Mouse (Mus musculus) E14TG2a.4 (cell line): ENCODE data around the gene Inpp5f.
"Not testable (repeated sequence)": the region's sequence is repeated elsewhere in the genome, so short reads cannot be mapped to it uniquely, and the experiment has no call there.

ENCODE experiments used
- H3K27me3 ChIP-seq: 2 replicates; pipeline ENCODE4 v1.6.1; 2014; ENCODE audit warnings: low read length, control low read depth; ENCODE audit not compliant: insufficient read depth
- H3K36me3 ChIP-seq: 2 replicates; pipeline ENCODE4 v1.6.1; 2014; ENCODE audit warnings: low read length, control low read depth; ENCODE audit not compliant: insufficient read depth
- H3K4me1 ChIP-seq: replicated peaks from 2 replicates; pipeline ENCODE4 v1.6.1; 2014; ENCODE audit warnings: low read depth, low read length, control low read depth
- H3K4me3 ChIP-seq: replicated peaks from 2 replicates; pipeline ENCODE4 v1.5.1; 2014; ENCODE audit warnings: mild to moderate bottlenecking, low read length
- H3K9me3 ChIP-seq: 2 replicates; pipeline ENCODE4 v1.6.1; 2014; ENCODE audit warnings: low read length, control low read depth
- CTCF ChIP-seq: conservative IDR thresholded peaks from 2 replicates; pipeline ENCODE4 v1.5.1; 2014; ENCODE audit warnings: low read length
- NANOG ChIP-seq: IDR thresholded peaks from 2 replicates; pipeline ENCODE4 v1.6.1; 2014; ENCODE audit warnings: borderline replicate concordance, low read length, mixed read lengths
- POU5F1 ChIP-seq: IDR thresholded peaks from 2 replicates; pipeline ENCODE4 v1.6.1; 2014; ENCODE audit warnings: low read length, borderline replicate concordance

Gene Inpp5f

DNA sequence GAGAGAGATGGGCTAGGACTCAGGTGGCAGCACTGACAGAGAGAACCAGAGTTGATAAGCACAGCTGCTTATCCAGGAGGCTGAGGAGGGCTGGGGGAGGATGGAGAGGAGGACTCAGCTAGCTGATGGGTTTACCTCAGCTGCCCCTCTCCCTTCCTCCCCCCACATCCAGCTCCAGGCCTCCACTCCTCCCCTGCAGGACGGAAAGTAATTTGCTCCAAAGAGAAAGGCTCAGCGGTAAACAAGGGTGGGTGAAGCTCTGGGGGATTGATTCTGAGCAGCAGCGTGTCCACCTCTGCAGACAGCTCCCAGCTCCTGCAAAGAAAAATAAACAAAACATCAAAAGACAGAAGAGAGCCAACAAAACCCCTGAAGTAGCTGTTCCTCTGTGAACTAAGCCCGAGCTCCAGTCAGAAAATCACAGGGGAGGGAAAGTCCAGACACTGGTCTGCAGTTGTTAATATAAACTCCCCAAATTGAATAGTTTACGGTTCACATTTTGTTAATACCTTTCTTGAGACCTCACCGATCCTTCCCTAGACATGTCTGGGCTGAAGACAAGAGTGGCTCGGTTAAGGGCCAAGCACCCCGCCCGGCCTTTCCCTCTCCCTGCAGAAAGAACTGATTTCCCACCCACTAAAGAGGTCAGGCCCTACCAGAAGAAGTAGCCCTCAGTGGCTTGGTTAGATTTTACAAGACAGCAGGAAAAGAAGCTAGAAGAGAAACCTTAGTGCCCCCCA, 19.6 kb upstream of the Inpp5f start:
- no peaks in the 10 kb centered on the region for H3K9me3 ChIP-seq
- no peak for TF ChIP-seq NANOG
- no peak for TF ChIP-seq CTCF
- no peak for TF ChIP-seq POU5F1
- 0 out of 2 replicates have a peak, but pooled peaks cover 3% of the 10 kb centered on the region for H3K27me3 ChIP-seq
- no peaks in the 10 kb centered on the region for H3K36me3 ChIP-seq
- H3K4me3 ChIP-seq: 0 out of 2 replicates have a peak overlapping the region, but pooled peaks have one; percentile 8
- peaks cover 34% of the 10 kb centered on the region for H3K4me1 ChIP-seq

DNA sequence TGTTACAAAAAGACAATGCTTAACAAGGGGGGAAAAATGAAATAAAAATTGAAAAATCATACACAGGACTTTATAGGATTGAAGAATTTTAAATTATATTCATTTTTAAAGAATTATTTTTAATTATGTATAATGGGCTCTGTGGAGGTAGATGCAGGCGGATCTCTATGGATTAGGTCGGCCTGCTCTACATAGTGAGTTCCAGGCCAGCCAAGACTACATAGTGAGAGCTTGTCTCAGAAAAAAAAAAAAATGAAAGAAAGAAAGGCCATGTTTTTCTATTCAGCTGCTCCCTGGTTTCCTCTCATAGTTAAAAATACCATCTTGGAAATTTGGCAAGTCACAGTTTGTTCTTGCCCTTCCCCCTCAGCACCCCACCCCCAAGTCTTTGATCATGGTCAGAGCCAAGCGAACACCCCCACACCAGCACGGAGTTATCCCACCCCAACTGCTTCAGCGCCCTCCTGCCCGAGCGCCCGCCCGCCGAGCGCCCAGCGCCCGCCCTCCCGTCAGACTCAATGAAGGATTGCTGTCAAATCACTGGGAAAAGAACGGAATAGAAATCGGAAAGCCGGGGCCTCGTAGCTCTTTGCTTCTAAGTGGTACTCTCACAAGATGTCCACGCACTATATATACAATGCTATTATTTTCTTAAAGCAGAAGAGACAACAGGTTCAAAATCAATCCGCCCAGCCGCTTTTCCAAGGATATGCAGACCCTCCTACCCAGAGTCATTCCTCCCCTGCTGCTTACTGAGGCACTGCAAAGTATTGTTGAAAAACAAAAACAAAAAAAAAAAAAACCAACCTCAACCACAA, 18.8 kb upstream of the Inpp5f start:
- Histone ChIP-seq H3K27me3 (0 out of 2 replicates have a peak, but pooled peaks cover 3% of the 10 kb centered on the region), H3K4me3 (no peak overlapping the region), H3K36me3 (no peaks in the 10 kb centered on the region), H3K9me3 (no peaks in the 10 kb centered on the region), H3K4me1 (peaks cover 34% of the 10 kb centered on the region)
- TF ChIP-seq CTCF (no peak), NANOG (no peak), POU5F1 (no peak)

DNA sequence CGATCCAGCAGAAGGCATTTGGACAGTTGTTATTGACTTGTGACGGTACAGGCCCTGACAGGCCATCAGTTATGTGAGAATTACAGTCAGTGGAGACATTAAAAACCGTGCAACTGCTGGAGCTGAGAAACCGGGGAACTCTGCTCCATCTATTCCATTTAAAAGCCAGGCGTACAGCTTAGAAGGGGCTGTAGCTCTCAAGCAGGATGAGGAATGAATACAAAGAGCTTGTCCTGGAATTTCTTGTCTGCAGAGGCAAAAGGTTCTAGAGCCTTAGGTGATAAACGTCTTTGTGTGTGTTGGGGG, 18.2 kb upstream of the Inpp5f start:
- H3K27me3 ChIP-seq: 0 out of 2 replicates have a peak, but pooled peaks cover 3% of the 10 kb centered on the region
- TF ChIP-seq CTCF (no peak), NANOG (no peak), POU5F1 (no peak)

GRCm38 (mm10) chr7:128596274-128596673, 14.9 kb upstream of the Inpp5f start:
- Histone ChIP-seq H3K9me3 (no peaks in the 10 kb centered on the region), H3K27me3 (peaks cover 6% of the 10 kb centered on the region; the same call in 1 of the 2 replicates), H3K36me3 (no peaks in the 10 kb centered on the region), H3K4me3 (no peak overlapping the region), H3K4me1 (peaks cover 17% of the 10 kb centered on the region)
- TF ChIP-seq NANOG (no peak), CTCF (no peak), POU5F1 (no peak)

More for the DNA sequence above, 18.2 kb upstream of the Inpp5f start:
- Histone ChIP-seq H3K4me1 (peaks cover 28% of the 10 kb centered on the region), H3K9me3 (no peaks in the 10 kb centered on the region), H3K36me3 (no peaks in the 10 kb centered on the region), H3K4me3 (no peak overlapping the region)

DNA sequence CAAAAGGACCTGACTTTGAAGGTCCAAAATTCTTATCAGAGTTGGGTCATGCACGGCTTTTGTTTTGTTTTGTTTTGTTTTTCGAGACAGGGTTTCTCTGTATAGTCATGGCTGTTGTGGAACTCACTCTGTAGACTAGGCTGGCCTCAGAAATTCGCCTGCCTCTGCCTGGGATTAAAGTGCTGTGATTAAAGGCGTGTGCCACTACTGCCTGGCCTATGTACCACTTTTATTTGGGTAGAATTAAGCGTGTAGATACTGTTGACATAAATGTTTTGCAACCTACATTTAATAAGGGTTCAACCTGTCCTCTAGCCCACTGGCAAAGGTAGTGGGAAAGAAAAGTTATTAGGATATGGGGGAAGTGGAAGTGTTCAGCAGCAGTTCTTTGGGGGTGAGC, 12.1 kb upstream of the Inpp5f start:
- Histone ChIP-seq H3K9me3 (peaks cover 18% of the 10 kb centered on the region), H3K36me3 (no peaks in the 10 kb centered on the region), H3K4me3 (no peak overlapping the region), H3K4me1 (no peaks in the 10 kb centered on the region), H3K27me3 (peaks cover 3% of the 10 kb centered on the region; the same call in 1 of the 2 replicates)
- TF ChIP-seq NANOG (no peak), POU5F1 (no peak), CTCF (no peak)

DNA sequence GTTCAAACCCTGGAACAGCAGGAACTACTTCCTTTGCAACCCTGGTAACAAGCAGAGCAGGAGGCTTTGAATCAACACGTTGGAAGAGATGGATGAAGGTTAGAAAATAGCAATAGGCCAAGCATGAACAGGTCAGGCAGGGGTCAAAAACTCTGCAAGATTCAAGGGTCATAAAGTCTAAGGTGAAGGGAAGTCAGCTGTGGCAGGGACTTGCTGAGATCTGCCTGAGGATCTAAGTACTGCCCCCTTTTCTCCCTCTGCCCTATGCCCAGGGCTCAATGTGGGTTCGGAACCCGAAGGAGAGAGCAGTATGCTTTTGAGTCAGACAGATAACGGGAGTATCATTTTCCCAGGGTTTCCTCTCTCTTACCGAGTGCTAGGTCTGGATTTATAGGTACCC, 9.3 kb upstream of the Inpp5f start:
- H3K4me1 ChIP-seq: no peaks in the 10 kb centered on the region
- H3K36me3 ChIP-seq: no peaks in the 10 kb centered on the region
- peaks cover 18% of the 10 kb centered on the region for H3K9me3 ChIP-seq
- H3K4me3 ChIP-seq: no peak overlapping the region
- peaks cover 3% of the 10 kb centered on the region; the same call in 1 of the 2 replicates for H3K27me3 ChIP-seq
- TF ChIP-seq POU5F1 (no peak), NANOG (no peak), CTCF (no peak)

- H3K4me3 ChIP-seq, H3K36me3 ChIP-seq, H3K9me3 ChIP-seq: not testable (repeated sequence)
- peaks cover 14% of the 10 kb centered on the region for H3K27me3 ChIP-seq
- peaks cover 19% of the 10 kb centered on the region for H3K4me1 ChIP-seq
Observed at GRCm38 (mm10) chr7:128609936-128610335, 1.2 kb upstream of the Inpp5f start.

- peaks cover 14% of the 10 kb centered on the region for H3K27me3 ChIP-seq
- H3K4me1 ChIP-seq: peaks cover 19% of the 10 kb centered on the region
- H3K36me3 ChIP-seq: no peaks in the 10 kb centered on the region
- no peak for TF ChIP-seq CTCF
- TF ChIP-seq NANOG: no peak
- no peak for TF ChIP-seq POU5F1
- no peak overlapping the region; the same call in 1 of the 2 replicates for H3K4me3 ChIP-seq
- H3K9me3 ChIP-seq: no peaks in the 10 kb centered on the region
Observed at GRCm38 (mm10) chr7:128610490-128610889, 638 bp upstream of the Inpp5f start.
